Mouse (Mus musculus) left cerebral cortex, postnatal 10 days (tissue): ENCODE measurements around the gene Nkg7. TPM values are rescaled to one million over a fixed set of nuclear protein-coding genes. Genes with fewer than 3 reads are reported as not detected.

ENCODE experiments used
- DNase-seq, 2 experiments: peaks; one replicate each; pipeline ENCODE4 v3.0.0; 2021 to 2022; ENCODE audit warnings: low spot score in 2 of 2, mixed read lengths in 1 of 2; ENCODE audit errors: extremely low spot score in 1 of 2
- intact Hi-C: fragments of 180-260 bp; cut with DNase I; formaldehyde crosslinking; loops from one replicate; pipeline ENCODE4 v1.15.1; 2025
- total RNA-seq, 2 experiments: library from RNA; stranded (reverse); gene quantifications; 2 replicates each; pipeline ENCODE4 v1.2.3; 2021

Gene Nkg7
- total RNA-seq, 2 experiments from 2014 or later, result not detected

DNA sequence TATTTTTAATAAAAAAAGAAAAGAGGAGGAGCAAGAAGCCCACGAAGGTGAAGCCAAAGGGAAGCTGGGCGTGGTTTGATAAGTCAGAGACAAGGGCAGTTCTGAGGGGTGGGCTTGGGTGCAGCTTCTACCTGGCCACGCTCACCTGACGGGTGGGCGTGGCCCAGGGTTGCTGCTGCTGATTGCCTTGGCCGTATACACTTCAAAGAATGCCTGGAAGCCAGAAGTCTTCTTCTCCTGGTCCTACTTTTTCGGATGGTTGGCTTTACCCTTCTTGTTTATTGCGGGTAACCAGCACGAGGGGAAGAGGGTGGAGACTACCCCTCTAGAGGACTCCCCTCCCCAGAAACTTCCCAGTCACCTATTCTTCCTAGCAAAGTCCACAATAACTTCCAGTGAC lies 5.8 kb downstream of the Nkg7 start:
- no peak for DNase-seq
- intact Hi-C loops, result loop anchor here (10.0 kb wide), 1 partner anchor 128 kb away; the partner anchor contains the start of gene Zfp715

DNA sequence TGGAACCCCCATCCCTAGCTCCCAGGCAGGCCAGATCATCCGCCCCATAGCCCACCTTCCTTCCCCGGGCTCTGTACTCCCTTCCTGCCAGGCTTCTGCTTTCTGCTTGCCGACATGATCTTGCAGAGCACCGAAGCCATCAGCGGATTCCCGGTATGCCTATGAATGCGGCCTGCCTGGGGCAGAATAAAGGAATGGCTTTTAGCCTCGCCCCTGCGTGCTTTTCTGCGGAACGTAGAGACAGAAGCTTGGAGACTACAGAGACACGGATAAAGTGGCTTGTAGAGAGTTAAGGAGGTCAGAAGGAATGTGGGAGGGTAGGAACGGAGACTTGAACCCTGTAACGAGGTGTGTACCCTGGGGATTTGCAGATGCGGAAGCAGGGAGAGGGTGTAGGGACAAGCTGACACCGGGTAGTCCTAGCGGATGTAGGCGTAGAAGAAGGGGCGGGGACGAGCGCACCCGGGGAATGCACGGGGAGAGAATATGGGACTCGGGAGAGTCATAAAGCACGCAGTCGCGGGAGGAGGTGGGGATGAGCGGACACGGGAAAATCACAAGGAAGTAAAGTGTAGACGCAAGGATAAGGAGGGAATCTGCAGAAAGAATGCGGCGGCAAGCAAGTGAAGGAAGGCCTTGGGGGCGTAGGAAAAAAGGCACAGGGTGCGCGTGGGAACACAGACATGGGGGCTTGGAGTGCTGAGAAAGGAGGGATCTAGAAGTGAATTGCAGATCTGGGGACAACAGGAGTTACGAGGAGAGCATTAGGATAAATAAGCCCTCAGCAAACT lies 6.4 kb downstream of the Nkg7 start:
- DNase-seq, result peak; percentile 44 to 89
- intact Hi-C loops, result loop anchor here (10.0 kb wide), 1 partner anchor 129 kb away; the partner anchor contains the start of gene Zfp715

DNA sequence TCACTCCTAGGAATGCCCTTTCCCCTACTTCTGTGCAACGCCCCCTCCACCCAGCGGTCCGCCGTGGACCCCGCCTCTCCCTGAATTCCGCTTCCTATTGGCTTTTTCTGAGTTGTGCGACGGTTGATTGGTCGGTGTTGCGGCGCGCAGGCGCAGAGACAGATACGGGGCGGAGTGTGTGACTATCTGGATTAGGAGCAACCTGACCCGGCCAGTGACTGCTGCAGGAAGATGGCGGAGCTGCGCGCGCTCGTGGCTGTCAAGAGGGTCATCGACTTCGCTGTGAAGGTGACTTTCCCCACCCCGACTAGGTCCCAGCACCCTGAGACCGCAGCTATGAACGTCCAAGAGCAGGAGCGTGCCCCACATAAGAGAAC lies 7.0 kb downstream of the Nkg7 start, which contains the start of the genes Etfb and Gm45233:
Etfb (plus strand) TSS at position 167 of the 377 bp plus-strand sequence.
Gm45233 (plus strand) TSS at position 212 of the 377 bp plus-strand sequence.
- intact Hi-C loops, result loop anchor here (10.0 kb wide), 1 partner anchor 129 kb away; the partner anchor contains the start of gene Zfp715

DNA sequence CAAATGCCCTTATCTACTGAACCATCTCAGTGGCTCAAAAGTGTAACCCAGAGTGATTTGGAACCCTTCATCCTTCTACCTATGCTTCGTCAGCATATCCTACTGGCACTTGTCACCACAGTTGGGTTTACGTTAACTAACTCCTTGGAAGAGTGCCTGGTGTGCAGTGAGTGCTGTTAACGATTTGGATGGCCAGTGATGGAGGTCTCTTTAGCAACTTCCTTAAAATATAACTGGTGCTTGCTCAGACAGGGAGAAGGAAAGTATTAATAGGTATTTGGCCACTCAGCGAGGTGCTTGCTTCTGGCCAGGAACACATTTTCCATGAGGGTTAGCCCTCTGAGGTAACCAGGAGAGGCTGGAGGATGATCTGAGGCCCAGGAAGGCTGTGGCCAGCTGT lies 10.9 kb downstream of the Nkg7 start:
- intact Hi-C loops, result loop anchor here (10.0 kb wide), 1 partner anchor 133 kb away; the partner anchor contains the start of gene Zfp715
- DNase-seq, result no peak

More for the DNA sequence above, 7.0 kb downstream of the Nkg7 start, which contains the start of the genes Etfb and Gm45233:
- DNase-seq, result peak; percentile 95 to 97

- DNase-seq, result no peak
- intact Hi-C loops, result loop anchor here (10.0 kb wide), 1 partner anchor 133 kb away; the partner anchor contains the start of gene Zfp715
Observed at GRCm38 (mm10) chr7:43448246-43448645, 11.4 kb downstream of the Nkg7 start.

GRCm38 (mm10) chr7:43449811-43450210 lies 12.9 kb downstream of the Nkg7 start:
- intact Hi-C loops, result loop anchor here (10.0 kb wide), 1 partner anchor 135 kb away; the partner anchor contains the start of gene Zfp715
- no peak for DNase-seq

DNA sequence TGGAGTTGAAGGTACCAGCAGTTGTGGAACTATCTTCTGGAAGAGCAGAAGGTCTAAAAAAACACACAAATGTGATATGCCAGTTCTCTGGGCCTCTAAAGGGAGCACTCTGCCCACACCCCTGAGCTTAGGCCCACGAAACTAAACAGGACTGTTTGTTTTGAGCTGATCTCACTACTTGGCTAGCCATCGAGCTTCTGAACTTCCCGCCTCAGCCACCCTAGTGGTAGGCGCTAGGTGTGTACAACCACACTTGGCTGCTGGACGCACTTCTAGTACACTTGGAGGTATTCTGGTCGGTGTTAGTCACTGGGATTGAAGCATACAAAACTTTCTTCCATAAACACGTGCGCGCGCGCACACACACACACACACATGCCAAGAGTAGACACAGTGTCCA lies 14.9 kb downstream of the Nkg7 start:
- no peak for DNase-seq
- intact Hi-C loops, result no loop called here

DNA sequence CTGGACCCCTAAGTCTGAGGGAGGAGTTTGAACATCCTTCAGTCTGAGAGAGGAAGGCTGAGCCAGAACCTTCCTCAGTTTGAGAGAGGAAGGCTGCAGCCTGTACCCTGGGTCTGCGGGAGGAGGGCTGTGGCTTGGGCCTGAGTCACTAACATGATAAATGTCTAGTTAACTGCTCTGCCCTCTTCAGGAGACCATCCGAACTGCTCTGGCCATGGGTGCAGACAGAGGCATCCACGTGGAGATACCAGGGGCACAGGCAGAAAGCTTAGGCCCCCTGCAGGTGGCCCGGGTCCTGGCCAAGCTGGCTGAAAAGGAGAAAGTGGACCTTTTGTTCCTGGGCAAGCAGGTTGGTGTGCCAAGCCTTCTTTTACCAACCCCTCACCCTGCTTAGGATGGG lies 15.7 kb downstream of the Nkg7 start:
- no peak for DNase-seq
- intact Hi-C loops, result no loop called here

DNA sequence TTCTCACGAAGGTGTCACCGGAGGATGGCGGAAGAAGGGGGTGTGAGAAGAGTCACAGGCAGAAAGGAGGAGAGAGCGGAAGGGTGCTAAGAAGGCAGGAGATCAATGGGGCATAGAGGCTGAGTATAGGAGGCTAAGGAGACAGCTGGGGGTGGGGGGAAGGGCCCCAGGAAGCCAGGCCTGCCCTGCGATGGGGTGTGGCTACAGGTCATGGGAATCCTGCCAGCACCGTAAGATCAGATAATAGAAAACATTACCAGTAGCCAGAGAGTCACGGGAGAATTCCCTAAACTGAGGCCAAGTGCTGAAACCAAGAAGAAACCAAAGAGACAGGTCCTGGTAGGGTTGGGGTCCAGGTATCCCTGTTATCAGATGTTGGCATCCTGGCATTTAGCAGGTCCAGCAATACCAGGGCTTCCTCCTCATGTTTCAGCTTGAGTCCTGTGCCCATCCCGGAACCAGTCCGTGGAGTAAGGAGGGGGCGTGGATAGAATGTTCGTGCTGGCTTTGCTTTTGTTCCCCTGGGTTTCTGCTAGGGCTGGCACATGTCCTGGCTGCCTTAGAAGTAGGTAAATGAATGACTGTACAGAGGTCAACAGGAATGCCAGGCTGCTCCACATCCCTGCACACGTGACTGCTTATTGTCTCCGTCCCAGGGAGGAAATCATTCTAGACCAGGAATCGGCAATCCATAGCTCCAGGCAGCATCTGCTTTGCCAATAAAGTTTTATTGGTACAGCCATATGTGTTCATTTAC lies 16.9 kb downstream of the Nkg7 start:
- intact Hi-C loops, result no loop called here

DNA sequence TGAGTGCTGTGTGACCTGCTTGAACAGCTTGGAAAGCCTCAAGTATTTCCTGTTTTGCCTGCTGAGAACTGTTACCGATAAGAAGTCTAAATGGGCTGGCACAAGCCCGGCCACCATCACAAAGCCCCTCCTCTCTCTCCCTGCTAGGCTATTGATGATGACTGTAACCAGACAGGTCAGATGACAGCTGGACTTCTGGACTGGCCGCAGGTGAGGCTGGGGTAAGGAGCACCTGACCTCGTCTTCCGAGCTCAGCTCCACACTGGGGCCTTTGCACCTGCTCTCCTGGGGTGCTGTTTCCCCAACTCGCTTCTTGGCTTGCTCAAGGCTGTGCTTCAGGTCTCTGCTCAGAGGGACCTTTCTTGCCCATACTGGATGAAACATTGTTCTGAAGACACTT lies 17.5 kb downstream of the Nkg7 start:
- DNase-seq, result no peak
- intact Hi-C loops, result no loop called here

More for the DNA sequence above, 16.9 kb downstream of the Nkg7 start:
- DNase-seq, result no peak

- DNase-seq, result no peak
- intact Hi-C loops, result loop anchor here (10.0 kb wide), 1 partner anchor 178 kb away; no protein-coding TSS in a partner anchor
Observed at GRCm38 (mm10) chr7:43462851-43463250, 26.0 kb downstream of the Nkg7 start, which contains the start of gene Vsig10l. Gene Vsig10l, plus strand, starts transcription at chr7:43463151.

GRCm38 (mm10) chr7:43463976-43464375 lies 27.1 kb downstream of the Nkg7 start:
- intact Hi-C loops, result loop anchor here (10.0 kb wide), 1 partner anchor 179 kb away; no protein-coding TSS in a partner anchor
- no peak for DNase-seq

DNA sequence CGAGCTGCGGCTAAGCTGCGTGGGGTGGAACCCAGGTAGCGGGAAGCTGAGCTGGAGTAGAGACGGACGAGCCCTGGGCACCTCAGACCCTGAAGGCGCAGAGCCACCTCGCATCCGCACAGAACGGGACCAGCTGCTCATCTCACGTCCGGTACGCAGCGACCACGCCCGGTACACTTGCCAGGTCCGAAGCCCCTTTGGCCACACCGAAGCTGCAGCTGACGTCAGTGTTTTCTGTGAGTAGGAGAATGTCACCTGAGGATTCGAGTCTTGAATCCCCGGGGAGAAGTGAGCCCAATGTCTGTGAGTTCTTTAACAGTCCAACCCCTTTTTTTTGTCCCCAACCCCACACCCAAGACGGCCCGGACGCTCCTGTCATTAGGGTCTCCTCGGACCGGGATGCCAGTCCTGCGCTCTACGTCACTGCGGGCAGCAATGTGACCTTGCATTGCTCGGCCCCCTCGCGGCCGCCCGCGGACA lies 28.0 kb downstream of the Nkg7 start:
- intact Hi-C loops, result loop anchor here (10.0 kb wide), 1 partner anchor 180 kb away; no protein-coding TSS in a partner anchor
- peak in 1 of 2 experiments; percentile 50 for DNase-seq

GRCm38 (mm10) chr7:43465344-43466098 lies 28.6 kb downstream of the Nkg7 start:
- DNase-seq, result peak; percentile 81 to 94
- intact Hi-C loops, result loop anchor here (10.0 kb wide), 1 partner anchor 181 kb away; no protein-coding TSS in a partner anchor

DNA sequence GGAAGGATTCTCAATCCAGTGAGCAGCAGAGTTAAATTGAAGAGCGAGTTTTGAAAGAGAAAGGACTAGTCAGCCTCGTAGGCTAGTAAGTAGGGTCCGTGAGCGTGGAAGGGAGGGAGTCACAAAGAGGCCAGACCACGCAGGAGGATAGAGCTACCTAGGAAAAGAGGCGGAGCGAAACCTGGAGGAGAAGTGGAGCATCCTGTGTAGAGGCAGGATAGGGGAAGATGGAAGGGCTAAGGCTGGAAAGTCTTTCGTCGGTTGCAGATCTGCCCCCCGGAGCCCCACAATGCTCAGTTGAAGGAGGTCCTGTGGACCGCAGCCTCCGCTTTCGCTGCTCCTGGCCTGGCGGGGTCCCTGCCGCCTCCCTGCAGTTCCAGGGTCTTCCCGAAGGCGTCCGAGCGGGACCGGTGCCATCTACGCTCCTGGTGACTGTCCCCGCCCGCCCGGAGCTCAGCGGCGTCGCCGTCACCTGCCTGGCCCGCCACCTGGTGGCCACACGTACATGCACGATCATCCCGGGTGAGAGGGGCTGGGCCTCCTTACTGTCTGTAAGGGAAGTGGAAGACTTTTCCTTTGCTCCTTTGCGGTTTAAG lies 29.3 kb downstream of the Nkg7 start:
- peak; percentile 55 to 93 for DNase-seq
- intact Hi-C loops, result loop anchor here (10.0 kb wide), 1 partner anchor 181 kb away; no protein-coding TSS in a partner anchor

DNA sequence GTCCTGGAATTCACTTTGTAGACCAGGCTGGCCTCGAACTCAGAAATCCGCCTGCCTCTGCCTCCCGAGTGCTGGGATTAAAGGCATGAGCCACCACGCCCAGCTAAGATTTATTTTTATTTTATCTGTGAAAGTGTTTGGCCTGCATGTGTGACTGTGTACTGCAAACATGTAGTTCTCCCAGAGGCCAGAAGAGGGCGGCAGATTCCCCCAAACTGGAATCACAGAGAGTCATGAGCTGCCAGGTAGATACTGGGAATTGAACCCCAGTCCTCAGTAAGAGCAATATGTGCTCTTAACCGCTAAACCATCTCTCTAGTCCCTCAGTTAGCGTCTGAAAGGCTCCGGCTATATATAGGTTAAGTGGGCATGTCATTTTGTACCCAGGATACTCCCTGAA lies 33.5 kb downstream of the Nkg7 start:
- intact Hi-C loops, result no loop called here
- DNase-seq, result no peak

DNA sequence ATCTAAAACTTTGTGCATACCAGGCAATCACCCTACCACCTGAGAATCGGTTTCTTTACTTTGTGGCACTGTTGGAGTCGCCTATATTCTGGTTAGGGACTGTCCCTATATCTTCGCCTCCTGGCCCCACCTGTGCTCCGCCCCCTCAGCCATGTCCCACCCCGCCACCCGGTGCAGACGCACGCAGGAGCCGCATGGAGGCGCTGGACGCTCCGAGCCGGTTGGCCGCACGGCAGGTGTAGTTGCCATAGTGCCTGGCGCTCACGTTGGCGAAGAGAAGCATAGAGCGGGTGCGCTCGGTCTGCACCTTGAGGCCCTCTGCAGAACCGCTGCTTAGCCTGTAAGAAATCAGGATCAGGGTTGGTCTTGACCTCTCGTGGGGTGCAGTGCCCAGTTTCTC lies 38.8 kb downstream of the Nkg7 start:
- intact Hi-C loops, result no loop called here

DNA sequence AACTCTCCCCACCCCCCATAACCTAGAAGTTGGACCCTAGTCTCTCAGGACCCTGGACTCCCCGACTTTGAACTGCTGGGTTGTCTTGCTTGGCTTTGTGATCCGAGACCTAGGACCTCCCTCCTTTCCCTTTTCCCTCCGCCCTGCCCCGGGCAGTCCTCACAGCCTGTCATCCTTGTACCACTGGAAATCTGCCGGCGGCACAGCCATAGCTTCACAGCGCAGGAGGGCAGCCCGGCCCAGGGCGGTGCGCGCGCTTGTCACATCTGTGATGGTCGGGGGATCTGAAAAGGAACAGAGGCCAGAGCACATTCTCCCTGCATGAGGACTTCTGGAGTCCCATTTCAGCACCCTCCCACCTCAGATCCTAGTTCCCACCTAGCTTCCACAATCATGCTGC lies 39.5 kb downstream of the Nkg7 start:
- no peak for DNase-seq
- intact Hi-C loops, result no loop called here

More for the DNA sequence above, 38.8 kb downstream of the Nkg7 start:
- no peak for DNase-seq
